Mouse (Mus musculus) kidney, adult 2 months (tissue): ENCODE data around the gene Fam193b.

Source experiments
- CTCF ChIP-seq: fragments of 200-500 bp; conservative IDR thresholded peaks from 2 replicates; pipeline ENCODE4 v1.5.1; 2011; ENCODE audit warnings: low read depth, mild to moderate bottlenecking, control low read depth, low read length, moderate library complexity, mixed read lengths; ENCODE audit not compliant: insufficient read depth, insufficient read length
- POLR2A ChIP-seq: fragments of 200-500 bp; IDR thresholded peaks from one replicate; pipeline ENCODE4 v1.6.1; 2011; ENCODE audit warnings: low read depth, low read length, control low read depth

DNA sequence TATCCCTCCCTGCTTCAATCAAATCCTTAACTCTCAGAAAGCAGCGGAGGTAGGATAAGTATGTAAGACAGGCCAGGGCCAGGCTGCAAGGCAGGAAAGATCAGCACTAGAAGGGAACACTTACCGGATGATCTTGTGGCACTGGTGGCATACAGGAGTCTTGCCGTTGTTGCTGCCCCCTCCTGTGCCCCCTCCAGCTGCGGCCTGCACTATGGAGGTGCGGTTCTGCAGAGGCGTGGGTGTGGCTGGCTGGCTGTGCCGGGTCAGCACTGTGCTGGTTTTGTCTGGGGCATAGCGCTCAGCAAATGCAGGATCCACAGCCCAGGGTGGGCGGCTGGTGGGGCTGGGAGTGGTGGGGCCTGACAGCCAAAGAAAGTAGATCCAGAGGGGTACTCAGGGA lies 65.1 kb downstream of the Fam193b start:
- TF ChIP-seq POLR2A (no peak), CTCF (no peak)
